Mouse (Mus musculus) ES-CJ7 (cell line): ENCODE results near the gene Fam189a1.

Experiments
- DNase-seq: peaks from one replicate; pipeline ENCODE4 v3.0.0; 2011; ENCODE audit warnings: low read depth, low spot score

Fam189a1 gene

GRCm38 (mm10) chr7:65104207-65105096 is 51.9 kb downstream of the Fam189a1 start:
- DNase-seq = no peak

GRCm38 (mm10) chr7:65101661-65102060 is 54.7 kb downstream of the Fam189a1 start:
- DNase-seq = no peak

- DNase-seq = no peak
These were observed 58.7 kb downstream of the Fam189a1 start for GRCm38 (mm10) chr7:65097708-65098107.

GRCm38 (mm10) chr7:65095631-65096107 is 60.7 kb downstream of the Fam189a1 start:
- DNase-seq = no peak

GRCm38 (mm10) chr7:65093314-65093713 is 63.1 kb downstream of the Fam189a1 start:
- no peak for DNase-seq

GRCm38 (mm10) chr7:65091486-65091885 is 64.9 kb downstream of the Fam189a1 start:
- DNase-seq = no peak

- no peak for DNase-seq
These were observed 70.4 kb downstream of the Fam189a1 start for GRCm38 (mm10) chr7:65085972-65086371.

- no peak for DNase-seq
These were observed 73.6 kb downstream of the Fam189a1 start for GRCm38 (mm10) chr7:65082778-65083091.

- no peak for DNase-seq
These were observed 74.2 kb downstream of the Fam189a1 start for GRCm38 (mm10) chr7:65081979-65082777.

- DNase-seq = no peak
These were observed 80.2 kb downstream of the Fam189a1 start for GRCm38 (mm10) chr7:65076134-65076533.

- DNase-seq = peak; percentile 74
These were observed 82.2 kb downstream of the Fam189a1 start for GRCm38 (mm10) chr7:65074194-65074593.

- peak; percentile 85 for DNase-seq
These were observed 82.8 kb downstream of the Fam189a1 start for GRCm38 (mm10) chr7:65073555-65073954.

- DNase-seq = peak; percentile 89
These were observed 90.2 kb downstream of the Fam189a1 start for GRCm38 (mm10) chr7:65066211-65066610.

GRCm38 (mm10) chr7:65065457-65065856 is 90.9 kb downstream of the Fam189a1 start:
- DNase-seq = no peak

GRCm38 (mm10) chr7:65064638-65065037 is 91.7 kb downstream of the Fam189a1 start:
- DNase-seq = peak; percentile 93

- DNase-seq = peak; percentile 93
These were observed 92.3 kb downstream of the Fam189a1 start for GRCm38 (mm10) chr7:65064096-65064495.

- DNase-seq = no peak
These were observed 96.1 kb downstream of the Fam189a1 start for GRCm38 (mm10) chr7:65060163-65060799.

- DNase-seq = no peak
These were observed 99.5 kb downstream of the Fam189a1 start for GRCm38 (mm10) chr7:65056864-65057263.

- peak; percentile 72 for DNase-seq
These were observed 104.4 kb downstream of the Fam189a1 start for GRCm38 (mm10) chr7:65051986-65052385.

GRCm38 (mm10) chr7:65049236-65049954 is 107.0 kb downstream of the Fam189a1 start:
- no peak for DNase-seq

GRCm38 (mm10) chr7:65047700-65048099 is 108.7 kb downstream of the Fam189a1 start:
- no peak for DNase-seq
